Mouse (Mus musculus): ENCODE data around the gene Nfatc3. TPM values are rescaled to one million over a fixed set of nuclear protein-coding genes. Genes with fewer than 3 reads are reported as not detected.
A peak's percentile ranks its signal among the peaks of the same experiment; 100 is the strongest.

Nfatc3 gene
- polyA plus RNA-seq, 1 experiment from 2014 or later, result 3.8 TPM

DNA sequence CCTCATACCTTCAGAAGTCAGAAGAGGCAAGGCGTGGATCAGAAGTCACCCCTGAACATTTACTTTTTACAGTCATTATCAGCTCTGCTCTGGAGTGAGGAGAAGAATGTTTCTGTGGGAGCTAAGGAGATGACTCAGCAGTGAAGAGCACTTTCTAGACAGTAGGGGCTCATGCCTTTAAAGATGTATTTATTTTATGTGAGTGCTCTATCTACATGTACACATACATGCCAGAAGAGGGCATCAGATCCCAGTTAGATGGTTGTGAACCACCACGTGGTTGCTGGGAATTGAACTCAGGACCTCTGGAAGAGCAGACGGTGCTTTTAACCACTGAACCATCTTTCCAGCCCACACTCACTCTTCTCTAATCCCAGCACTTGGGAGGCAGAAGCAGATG, 68.4 kb downstream of the Nfatc3 start:
- 60% methylated on average over 3 of the region's 3 CpGs for WGBS (ENCODE audit: insufficient replicate concordance)
- DNase-seq (no peak), ATAC-seq (ENCODE audit: low read depth) (peak; percentile 26; the same call in 1 of the 2 replicates)
- no peaks in the 10 kb centered on the region for H3K9me3 ChIP-seq (replicated peaks)
- H3K4me2 ChIP-seq, result no peak overlapping the region
- H3K4me1 ChIP-seq (replicated peaks), result peaks cover 21% of the 10 kb centered on the region
- no peak overlapping the region for H3K9ac ChIP-seq
- H3K27ac ChIP-seq, result no peak overlapping the region
- H3K4me3 ChIP-seq (replicated peaks), result no peak overlapping the region
- H3K36me3 ChIP-seq, result peaks cover 56% of the 10 kb centered on the region
- no peaks in the 10 kb centered on the region for H3K27me3 ChIP-seq

DNA sequence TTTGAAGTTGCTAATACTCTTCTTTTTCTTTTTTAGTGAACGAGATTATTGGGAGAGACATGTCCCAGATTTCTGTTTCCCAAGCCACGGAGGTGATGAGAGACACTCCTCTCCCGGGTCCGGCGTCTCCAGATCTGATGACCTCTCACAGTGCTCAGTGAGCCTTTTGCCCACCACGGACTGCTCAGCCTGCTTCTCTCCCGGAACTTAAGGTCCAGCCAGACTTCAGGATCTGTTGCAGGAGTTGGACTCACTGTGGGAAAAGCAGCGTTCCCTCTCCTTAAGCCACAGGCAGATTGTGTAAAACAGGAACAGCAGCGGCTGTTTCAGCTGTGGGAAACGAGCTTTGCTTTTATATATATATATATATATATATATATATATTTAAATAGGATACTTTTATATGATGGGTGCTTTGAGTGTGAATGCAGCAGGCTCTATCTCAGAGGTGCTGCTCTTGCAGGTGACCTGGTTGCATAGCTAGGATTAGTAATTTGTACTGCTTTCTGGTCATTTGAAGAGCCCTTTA, 69.3 kb downstream of the Nfatc3 start:
- DNase-seq, result no peak
- H3K27ac ChIP-seq, result no peak overlapping the region
- H3K36me3 ChIP-seq, result peaks cover 65% of the 10 kb centered on the region
- H3K27me3 ChIP-seq, result 0 out of 2 replicates have a peak, but pooled peaks cover 5% of the 10 kb centered on the region
- no peak overlapping the region for H3K4me2 ChIP-seq
- peaks cover 22% of the 10 kb centered on the region for H3K4me1 ChIP-seq (replicated peaks)
- no peak for ATAC-seq (ENCODE audit: low read depth)
- H3K4me3 ChIP-seq (replicated peaks), result no peak overlapping the region
- 86% methylated on average over 10 of the region's 10 CpGs for WGBS (ENCODE audit: insufficient replicate concordance)
- no peaks in the 10 kb centered on the region for H3K9me3 ChIP-seq (replicated peaks)
- H3K9ac ChIP-seq, result no peak overlapping the region

DNA sequence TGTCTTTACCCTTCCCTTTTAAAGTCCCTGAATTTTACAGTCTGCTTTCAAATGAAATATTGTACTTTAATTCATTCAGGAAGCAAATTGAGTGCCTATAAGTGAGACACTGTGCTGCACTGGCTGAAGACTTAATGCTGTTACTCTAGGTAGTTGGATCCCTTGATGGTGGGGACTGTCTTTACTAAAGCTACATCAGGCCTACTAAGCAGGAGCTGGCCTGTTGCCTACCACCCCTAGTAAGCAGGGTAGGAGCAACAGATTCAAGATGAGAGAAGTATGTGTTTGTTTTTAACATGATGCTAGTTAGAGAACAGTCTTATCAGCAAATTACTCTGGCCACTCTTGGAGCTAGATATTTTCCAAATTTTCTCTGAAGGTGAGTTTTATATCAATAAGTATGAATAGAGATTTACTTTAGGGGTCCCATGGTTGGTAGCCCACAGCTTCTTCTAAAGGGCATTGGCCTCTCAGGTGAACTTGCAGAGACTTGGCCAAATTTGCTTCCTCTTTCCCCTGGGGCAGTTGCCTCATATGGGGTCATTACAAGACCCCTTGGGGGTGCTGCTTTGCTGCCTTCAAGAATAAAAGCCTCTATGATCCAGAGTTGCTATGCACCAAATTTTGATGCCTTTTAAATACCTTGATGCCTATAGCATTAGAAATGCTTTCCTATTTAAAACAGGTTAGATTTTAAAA, 70.7 kb downstream of the Nfatc3 start:
- H3K36me3 ChIP-seq, result peaks cover 64% of the 10 kb centered on the region
- no peaks in the 10 kb centered on the region for H3K9me3 ChIP-seq (replicated peaks)

DNA sequence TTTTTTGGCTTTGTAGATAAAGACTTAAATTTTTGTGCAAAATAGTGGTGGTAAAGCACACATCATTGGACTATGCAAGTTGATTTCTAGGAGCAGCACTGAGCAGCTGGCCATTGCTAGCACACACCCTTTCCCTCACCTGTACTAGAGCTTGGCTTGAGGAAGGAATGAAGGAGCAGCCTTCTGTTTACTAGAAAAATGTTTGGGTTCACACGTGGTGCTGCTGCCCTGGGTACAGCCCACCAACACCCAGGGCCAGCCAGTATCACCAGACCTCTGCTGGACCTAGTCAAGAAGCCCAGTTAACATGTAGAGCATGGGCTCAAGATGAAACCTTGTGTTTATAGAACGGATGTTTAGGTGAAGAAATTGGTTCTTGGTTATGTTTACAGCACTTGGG, 71.4 kb downstream of the Nfatc3 start:
- Histone ChIP-seq H3K27ac (no peak overlapping the region), H3K4me3 (replicated peaks) (no peak overlapping the region), H3K4me1 (replicated peaks) (peaks cover 28% of the 10 kb centered on the region), H3K9ac (no peak overlapping the region), H3K36me3 (peaks cover 64% of the 10 kb centered on the region), H3K4me2 (no peak overlapping the region), H3K27me3 (peaks cover 25% of the 10 kb centered on the region), H3K9me3 (replicated peaks) (no peaks in the 10 kb centered on the region)
- DNase-seq (no peak), ATAC-seq (ENCODE audit: low read depth) (no peak)
- WGBS (ENCODE audit: insufficient replicate concordance), result 73% methylated on average over 2 of the region's 2 CpGs

More for the DNA sequence above, 70.7 kb downstream of the Nfatc3 start:
- no peak for DNase-seq
- no peak overlapping the region for H3K27ac ChIP-seq
- H3K9ac ChIP-seq, result no peak overlapping the region
- no peak for ATAC-seq (ENCODE audit: low read depth)
- peaks cover 22% of the 10 kb centered on the region for H3K4me1 ChIP-seq (replicated peaks)
- no peak overlapping the region for H3K4me3 ChIP-seq (replicated peaks)
- H3K4me2 ChIP-seq, result no peak overlapping the region
- H3K27me3 ChIP-seq, result peaks cover 19% of the 10 kb centered on the region

DNA sequence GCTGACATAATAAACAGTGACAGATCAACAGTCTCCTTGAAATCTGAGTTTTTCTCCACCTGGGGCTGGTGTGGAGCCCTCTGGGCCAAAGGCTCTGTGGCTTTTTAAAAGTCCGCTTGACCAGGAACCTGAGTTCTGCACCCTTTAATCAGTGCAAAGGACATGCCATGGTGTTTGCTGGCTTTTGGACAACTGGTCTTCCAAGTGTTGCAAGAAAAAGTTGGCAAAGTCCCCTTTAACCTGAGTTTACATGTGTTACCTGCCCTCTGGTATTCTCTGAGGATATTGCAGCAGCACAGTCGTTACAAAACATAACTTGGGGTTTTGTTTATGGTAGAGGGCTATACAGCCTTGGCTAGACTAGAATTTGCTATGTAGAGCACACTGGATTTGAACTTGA, 71.9 kb downstream of the Nfatc3 start:
- no peak overlapping the region for H3K4me2 ChIP-seq
- peaks cover 64% of the 10 kb centered on the region for H3K36me3 ChIP-seq
- no peak overlapping the region for H3K27ac ChIP-seq
- DNase-seq (no peak), ATAC-seq (ENCODE audit: low read depth) (no peak)
- WGBS (ENCODE audit: insufficient replicate concordance), result 66% methylated on average over 2 of the region's 2 CpGs
- H3K4me3 ChIP-seq (replicated peaks), result no peak overlapping the region
- no peaks in the 10 kb centered on the region for H3K9me3 ChIP-seq (replicated peaks)
- H3K9ac ChIP-seq, result no peak overlapping the region
- peaks cover 30% of the 10 kb centered on the region for H3K27me3 ChIP-seq
- H3K4me1 ChIP-seq (replicated peaks), result peaks cover 32% of the 10 kb centered on the region

DNA sequence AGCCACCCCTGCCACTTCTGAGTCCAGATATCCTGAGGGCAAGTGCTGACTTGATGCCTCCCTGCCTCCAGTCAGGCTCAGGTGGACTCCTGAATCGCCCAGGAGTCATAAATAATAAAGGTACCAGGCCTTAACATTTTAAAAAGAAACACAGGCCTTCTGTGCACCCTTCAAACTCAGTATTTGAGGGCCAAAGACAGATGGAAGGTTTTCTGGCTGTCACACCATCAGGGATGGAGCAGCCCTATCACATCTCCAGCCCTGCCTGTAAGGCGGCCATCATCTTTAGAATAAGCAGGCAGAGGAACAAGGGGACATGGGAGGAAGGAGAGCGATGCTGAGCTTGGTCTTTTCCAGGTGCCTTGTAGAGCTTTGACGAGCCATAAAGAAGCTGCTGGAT, 72.4 kb downstream of the Nfatc3 start:
- Histone ChIP-seq H3K36me3 (peaks cover 64% of the 10 kb centered on the region), H3K4me1 (replicated peaks) (peaks cover 37% of the 10 kb centered on the region), H3K4me3 (replicated peaks) (no peak overlapping the region), H3K9ac (no peak overlapping the region), H3K4me2 (no peak overlapping the region), H3K27ac (no peak overlapping the region; the same call in 1 of the 2 replicates), H3K27me3 (peaks cover 36% of the 10 kb centered on the region), H3K9me3 (replicated peaks) (no peaks in the 10 kb centered on the region)
- no peak for DNase-seq
- no peak for ATAC-seq (ENCODE audit: low read depth)
- WGBS (ENCODE audit: insufficient replicate concordance), result 77% methylated on average over 4 of the region's 4 CpGs

DNA sequence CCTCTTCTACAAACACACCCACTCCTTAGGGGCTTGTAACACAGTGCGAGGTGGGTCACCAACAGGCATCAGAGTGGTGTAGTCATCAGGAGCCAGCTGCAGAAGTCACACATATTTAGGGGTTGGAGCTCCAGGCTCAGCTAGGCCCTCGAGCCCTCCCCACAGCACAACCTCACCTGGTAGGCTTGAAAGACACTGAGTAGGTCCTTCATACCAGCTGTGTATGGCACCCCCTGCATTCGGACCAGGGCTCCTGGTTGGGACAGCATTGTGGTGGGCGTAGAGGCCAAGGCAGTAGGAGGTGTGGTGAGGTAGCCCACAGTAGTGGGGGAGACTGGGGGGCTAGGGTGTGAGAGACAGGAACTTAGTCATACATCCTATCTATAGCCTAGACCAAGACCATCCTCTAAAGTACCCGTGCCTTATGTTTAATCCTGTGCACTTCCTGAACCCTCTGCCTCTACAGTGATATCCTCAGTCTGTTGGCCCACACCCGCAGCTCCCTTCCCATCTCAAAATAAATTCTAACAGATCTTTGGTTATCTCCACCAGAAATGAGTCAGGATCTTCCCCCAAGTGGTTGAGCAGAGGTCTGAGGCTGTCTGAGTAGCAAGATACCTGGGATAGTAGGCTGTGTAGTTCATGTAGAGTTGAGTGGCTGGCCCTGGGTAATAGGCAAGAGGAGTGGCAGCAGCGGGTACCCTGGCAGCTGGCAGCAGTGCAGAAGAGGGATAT, 73.0 kb downstream of the Nfatc3 start:
- Histone ChIP-seq H3K4me2 (no peak overlapping the region), H3K4me3 (replicated peaks) (no peak overlapping the region), H3K27me3 (peaks cover 42% of the 10 kb centered on the region), H3K9ac (no peak overlapping the region), H3K27ac (no peak overlapping the region), H3K36me3 (peaks cover 64% of the 10 kb centered on the region), H3K4me1 (replicated peaks) (peaks cover 38% of the 10 kb centered on the region), H3K9me3 (replicated peaks) (no peaks in the 10 kb centered on the region)
- WGBS (ENCODE audit: insufficient replicate concordance), result 40% methylated on average over 7 of the region's 7 CpGs
- ATAC-seq (ENCODE audit: low read depth), result peak; percentile 9; the same call in 1 of the 2 replicates
- no peak for DNase-seq

DNA sequence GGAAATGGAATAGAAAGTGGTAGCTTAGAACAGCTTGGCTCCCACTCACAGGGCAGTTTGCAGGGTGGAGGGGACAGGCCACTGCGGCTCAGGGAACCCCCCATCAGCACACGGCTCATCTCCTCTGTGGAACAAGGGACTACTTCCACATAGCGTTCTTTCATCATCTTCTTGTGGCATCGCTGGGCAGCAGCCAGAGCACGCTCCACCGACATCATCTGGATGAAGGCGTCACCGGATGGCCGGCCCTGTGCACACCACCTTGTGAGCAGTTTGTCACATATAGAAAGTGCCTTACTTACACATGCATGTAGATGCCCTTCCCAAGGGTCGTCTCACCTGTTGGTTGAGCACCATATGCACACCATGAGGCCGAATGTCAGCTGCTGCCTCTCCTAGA, 73.7 kb downstream of the Nfatc3 start:
- no peaks in the 10 kb centered on the region for H3K9me3 ChIP-seq (replicated peaks)
- H3K4me1 ChIP-seq (replicated peaks), result peaks cover 45% of the 10 kb centered on the region
- peaks cover 49% of the 10 kb centered on the region for H3K27me3 ChIP-seq
- DNase-seq (no peak), ATAC-seq (ENCODE audit: low read depth) (no peak)
- no peak overlapping the region for H3K4me2 ChIP-seq
- WGBS (ENCODE audit: insufficient replicate concordance), result 86% methylated on average over 11 of the region's 11 CpGs
- H3K36me3 ChIP-seq, result peaks cover 59% of the 10 kb centered on the region
- no peak overlapping the region for H3K27ac ChIP-seq
- H3K9ac ChIP-seq, result no peak overlapping the region
- no peak overlapping the region for H3K4me3 ChIP-seq (replicated peaks)

DNA sequence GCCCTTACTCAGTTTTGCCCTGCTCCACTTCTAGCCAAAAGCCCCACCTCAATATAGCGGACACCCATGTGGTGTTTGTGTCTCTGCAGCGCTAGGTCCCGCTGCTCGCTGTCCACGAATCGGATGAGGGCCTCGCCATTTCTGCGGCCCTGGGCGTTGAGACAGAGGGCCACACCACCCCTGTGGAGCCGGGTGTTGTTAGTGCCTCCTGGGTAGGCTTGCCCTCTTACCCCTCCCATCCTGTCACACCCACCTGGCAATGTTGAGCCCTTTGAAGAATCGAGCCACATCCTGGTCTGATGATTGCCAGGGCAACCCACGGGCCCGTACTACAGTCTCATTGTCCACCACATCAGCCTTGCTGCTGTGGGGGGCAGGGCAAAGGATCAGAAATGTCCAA, 74.9 kb downstream of the Nfatc3 start:
- ATAC-seq (ENCODE audit: low read depth) (no peak), DNase-seq (no peak)
- 72% methylated on average over 13 of the region's 13 CpGs for WGBS (ENCODE audit: insufficient replicate concordance)
- Histone ChIP-seq H3K4me1 (replicated peaks) (peaks cover 57% of the 10 kb centered on the region), H3K27ac (no peak overlapping the region), H3K9ac (no peak overlapping the region), H3K36me3 (peaks cover 47% of the 10 kb centered on the region), H3K4me3 (replicated peaks) (no peak overlapping the region), H3K4me2 (no peak overlapping the region), H3K27me3 (peaks cover 61% of the 10 kb centered on the region), H3K9me3 (replicated peaks) (no peaks in the 10 kb centered on the region)

DNA sequence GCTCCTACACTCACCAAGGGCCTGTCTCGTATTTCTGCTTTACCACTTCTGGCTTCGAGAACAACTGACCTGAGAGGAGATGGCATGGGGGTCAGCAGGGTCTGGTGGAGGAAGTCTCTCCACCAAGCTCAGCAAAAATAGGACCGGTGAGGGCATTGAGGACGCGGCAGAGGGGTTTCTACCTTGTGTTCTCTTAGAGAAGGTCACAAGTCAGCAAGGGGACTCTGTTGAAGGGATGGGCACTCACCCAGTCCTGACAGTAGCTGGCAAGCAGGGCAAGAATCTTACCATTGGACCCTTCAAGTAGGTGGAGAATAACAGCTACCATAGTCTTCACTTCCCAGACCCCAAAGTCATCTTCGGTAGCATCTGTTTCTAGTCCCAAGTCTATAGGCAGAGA, 75.3 kb downstream of the Nfatc3 start:
- H3K36me3 ChIP-seq, result peaks cover 43% of the 10 kb centered on the region
- 66% methylated on average over 6 of the region's 6 CpGs for WGBS (ENCODE audit: insufficient replicate concordance)
- no peak overlapping the region for H3K4me2 ChIP-seq
- no peak overlapping the region for H3K4me3 ChIP-seq (replicated peaks)
- ATAC-seq (ENCODE audit: low read depth) (no peak), DNase-seq (no peak)
- no peak overlapping the region for H3K27ac ChIP-seq
- H3K9ac ChIP-seq, result no peak overlapping the region
- H3K4me1 ChIP-seq (replicated peaks), result peaks cover 58% of the 10 kb centered on the region
- peaks cover 65% of the 10 kb centered on the region for H3K27me3 ChIP-seq
- no peaks in the 10 kb centered on the region for H3K9me3 ChIP-seq (replicated peaks)

DNA sequence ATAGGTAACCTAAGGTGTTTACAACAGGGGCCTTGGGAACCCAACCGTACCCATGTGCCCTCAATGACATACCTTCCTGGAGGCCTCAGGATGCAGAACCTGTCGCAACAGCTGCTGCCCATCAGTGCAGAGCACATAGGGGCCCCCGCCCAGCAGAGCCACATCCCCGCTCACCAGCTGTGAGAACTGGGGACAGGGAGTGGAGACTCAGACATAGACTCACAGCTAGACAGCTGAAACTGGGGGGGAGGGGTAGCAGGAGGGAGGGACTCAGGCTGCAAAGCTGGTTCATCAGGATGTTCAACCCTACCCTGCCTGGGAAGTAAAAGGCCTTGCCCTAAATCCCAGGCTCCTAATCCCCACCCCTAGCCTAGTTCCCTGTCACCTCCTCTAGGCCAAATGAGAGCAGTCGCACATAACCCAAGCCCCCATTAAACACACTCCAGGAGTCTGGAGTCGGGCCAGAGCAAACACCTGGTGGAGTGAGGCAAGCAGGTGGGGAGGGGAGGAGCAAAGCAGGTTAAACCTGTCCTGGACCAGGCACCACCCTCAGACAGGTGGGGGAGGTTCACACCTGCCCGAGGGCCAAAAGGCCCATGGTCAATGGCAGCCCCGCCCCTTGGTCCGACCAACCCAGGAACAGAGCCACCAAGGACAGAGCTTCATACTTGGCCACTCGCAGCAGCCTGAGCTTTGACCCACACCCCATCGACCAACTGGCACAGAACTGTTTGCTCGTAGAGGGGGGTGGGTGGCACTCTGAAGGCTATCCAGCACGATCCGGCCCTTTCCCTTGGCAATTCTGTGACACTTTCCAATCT, 76.3 kb downstream of the Nfatc3 start:
- Histone ChIP-seq H3K9ac (no peak overlapping the region), H3K36me3 (peaks cover 33% of the 10 kb centered on the region), H3K4me3 (replicated peaks) (peak overlapping the region; percentile 61), H3K4me1 (replicated peaks) (peaks cover 58% of the 10 kb centered on the region), H3K27ac (peak overlapping the region; percentile 74), H3K9me3 (replicated peaks) (no peaks in the 10 kb centered on the region), H3K4me2 (peak overlapping the region; percentile 71), H3K27me3 (peaks cover 75% of the 10 kb centered on the region)
- WGBS (ENCODE audit: insufficient replicate concordance), result 28% methylated on average over 14 of the region's 14 CpGs
- DNase-seq (no peak), ATAC-seq (ENCODE audit: low read depth) (peak; percentile 30)
